ENCODE assay signal across 8 mouse cellular contexts in the genomic region with DNA sequence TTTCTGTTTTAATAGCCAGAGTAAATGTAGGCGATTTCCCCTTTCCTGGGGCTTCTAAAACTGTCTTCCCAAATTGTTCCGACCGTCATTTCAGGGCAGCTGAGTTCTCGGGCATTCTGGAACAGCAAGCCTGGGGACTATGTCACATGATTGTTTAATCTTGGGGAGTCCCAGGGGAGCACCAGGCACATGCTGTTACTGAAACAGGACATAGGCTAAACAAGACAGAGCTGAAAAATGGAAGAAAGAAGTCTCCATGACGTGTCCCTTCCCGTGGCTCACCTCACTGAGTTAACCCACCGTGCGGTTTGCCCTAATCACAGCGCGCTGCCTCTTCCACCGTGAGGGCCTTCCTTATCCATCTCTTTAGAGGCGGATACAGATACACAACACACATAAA.
DNase-seq lines count a peak whose midpoint lies in the region; ATAC-seq and TF ChIP-seq lines count a peak whose summit lies in the region.

No protein-coding gene starts in this region.

- intact Hi-C loops in gastrocnemius, postnatal 14 days (cut with DNase I; ENCODE audit: low total_unique reads), result no loop called here

- no peak for TF ChIP-seq CTCF in cerebellum, adult 2 months (IDR thresholded peaks at IDR 0.05; ENCODE audit: borderline replicate concordance, insufficient read depth, low read depth, low read length)

- peak overlapping the region; percentile 87 for H3K27ac ChIP-seq in embryonic facial prominence, embryonic 14.5 days (replicated peaks; ENCODE audit: low read depth, low read length)
- no peak overlapping the region for H3K27ac ChIP-seq in hindbrain, embryonic 12.5 days
- no peak overlapping the region for H3K27ac ChIP-seq in midbrain, embryonic 15.5 days
- H3K27ac ChIP-seq in cerebellum, adult 2 months (ENCODE audit: insufficient read depth, low read length), result no peak overlapping the region

- H3K4me3 ChIP-seq in embryonic facial prominence, embryonic 14.5 days (ENCODE audit: low read depth, low read length), result peak overlapping the region; percentile 39
- H3K4me3 ChIP-seq in hindbrain, embryonic 12.5 days, result peak overlapping the region; percentile 31
- H3K4me3 ChIP-seq in midbrain, embryonic 15.5 days, result peak overlapping the region; percentile 22; the same call in 1 of the 2 replicates
- no peak overlapping the region for H3K4me3 ChIP-seq in cerebellum, adult 2 months (replicated peaks; ENCODE audit: insufficient read depth, low read depth, low read length)

- no peaks in the 10 kb centered on the region for H3K27me3 ChIP-seq in embryonic facial prominence, embryonic 14.5 days (replicated peaks; ENCODE audit: control insufficient read depth, insufficient read depth, low read length)
- no peaks in the 10 kb centered on the region for H3K27me3 ChIP-seq in hindbrain, embryonic 12.5 days
- H3K27me3 ChIP-seq in midbrain, embryonic 15.5 days (replicated peaks), result no peaks in the 10 kb centered on the region
- H3K27me3 ChIP-seq in cerebellum, adult 2 months (ENCODE audit: control insufficient read depth, insufficient read depth, low read length), result no peaks in the 10 kb centered on the region

- H3K9me3 ChIP-seq in embryonic facial prominence, embryonic 14.5 days (ENCODE audit: control insufficient read depth, low read length), result no peaks in the 10 kb centered on the region
- no peaks in the 10 kb centered on the region for H3K9me3 ChIP-seq in hindbrain, embryonic 12.5 days (replicated peaks)
- H3K9me3 ChIP-seq in midbrain, embryonic 15.5 days, result no peaks in the 10 kb centered on the region

- H3K4me1 ChIP-seq in embryonic facial prominence, embryonic 14.5 days (ENCODE audit: control insufficient read depth, insufficient read depth, low read length), result peaks cover 46% of the 10 kb centered on the region
- peaks cover 41% of the 10 kb centered on the region for H3K4me1 ChIP-seq in hindbrain, embryonic 12.5 days
- H3K4me1 ChIP-seq in midbrain, embryonic 15.5 days, result peaks cover 30% of the 10 kb centered on the region
- peaks cover 2% of the 10 kb centered on the region; the same call in 1 of the 2 replicates for H3K4me1 ChIP-seq in cerebellum, adult 2 months (ENCODE audit: control insufficient read depth, insufficient read depth, low read length)

- no peak for TF ChIP-seq POLR2A in cerebellum, adult 2 months (IDR thresholded peaks at IDR 0.05; ENCODE audit: borderline replicate concordance, insufficient read depth, low read length)

- peak; percentile 34; the same call in 1 of the 2 replicates for ATAC-seq in embryonic facial prominence, embryonic 14.5 days (ENCODE audit: low read depth)
- peak; percentile 26 for ATAC-seq in hindbrain, embryonic 12.5 days (ENCODE audit: low FRiP score)
- peak; percentile 32 for ATAC-seq in midbrain, embryonic 15.5 days (replicated peaks)

- 16% methylated on average over 12 of the region's 12 CpGs for WGBS in embryonic facial prominence, embryonic 14.5 days
- WGBS in hindbrain, embryonic 12.5 days, result 26% methylated on average over 12 of the region's 12 CpGs
- WGBS in midbrain, embryonic 15.5 days, result 20% methylated on average over 12 of the region's 12 CpGs
- 26% methylated on average over 12 of the region's 12 CpGs for WGBS in cerebellum, adult 2 months

- peak overlapping the region; percentile 55 for H3K9ac ChIP-seq in embryonic facial prominence, embryonic 14.5 days (ENCODE audit: low read depth, low read length)
- H3K9ac ChIP-seq in hindbrain, embryonic 12.5 days, result no peak overlapping the region
- H3K9ac ChIP-seq in midbrain, embryonic 15.5 days, result no peak overlapping the region

- H3K4me2 ChIP-seq in embryonic facial prominence, embryonic 14.5 days (ENCODE audit: low read depth, low read length), result peak overlapping the region; percentile 57
- H3K4me2 ChIP-seq in hindbrain, embryonic 12.5 days (replicated peaks), result peak overlapping the region; percentile 54
- H3K4me2 ChIP-seq in midbrain, embryonic 15.5 days, result peak overlapping the region; percentile 42

- peak; percentile 25 for DNase-seq in gastrocnemius, adult 18-20 months (ENCODE audit: low spot score)
- no peak for DNase-seq in gastrocnemius, postnatal 14 days
- DNase-seq in embryonic facial prominence, embryonic 14.5 days (ENCODE audit: low spot score), result peak; percentile 65
- DNase-seq in thymus, postnatal 10 days (ENCODE audit: low spot score in 2 of 2), result no peak
- DNase-seq in c-Kit-positive CD71-positive TER-119-positive erythroid progenitor cells, embryonic 14.5 days (ENCODE audit: low spot score), result no peak
- DNase-seq in cerebellum, adult 2 months, result no peak

- no peaks in the 10 kb centered on the region for H3K36me3 ChIP-seq in embryonic facial prominence, embryonic 14.5 days (ENCODE audit: control insufficient read depth, insufficient read depth, low read length)
- H3K36me3 ChIP-seq in hindbrain, embryonic 12.5 days, result no peaks in the 10 kb centered on the region
- no peaks in the 10 kb centered on the region for H3K36me3 ChIP-seq in midbrain, embryonic 15.5 days (replicated peaks)

Comparison
In these comparisons a context has a peak if more than half of its experiments do, and no peak if none do; other contexts are left out.
1. DNase-seq: peak in gastrocnemius, adult 18-20 months (single experiment) and embryonic facial prominence, embryonic 14.5 days (single experiment); none in gastrocnemius, postnatal 14 days (single experiment), thymus, postnatal 10 days (0 of 2), c-Kit-positive CD71-positive TER-119-positive erythroid progenitor cells, embryonic 14.5 days (single experiment) and cerebellum, adult 2 months (0 of 2).
2. Peak in every context shown above with its lines, with median percentiles within 50 percentile points of each other: ATAC-seq and H3K4me2 ChIP-seq.